Mouse (Mus musculus) induced T-regulatory cell, adult 2 months (primary cell): ENCODE results near the gene Rufy4.

Experiments
- DNase-seq: peaks from one replicate; pipeline ENCODE4 v3.0.0-alpha.2; 2012; ENCODE audit warnings: low read depth

Gene Rufy4

DNA sequence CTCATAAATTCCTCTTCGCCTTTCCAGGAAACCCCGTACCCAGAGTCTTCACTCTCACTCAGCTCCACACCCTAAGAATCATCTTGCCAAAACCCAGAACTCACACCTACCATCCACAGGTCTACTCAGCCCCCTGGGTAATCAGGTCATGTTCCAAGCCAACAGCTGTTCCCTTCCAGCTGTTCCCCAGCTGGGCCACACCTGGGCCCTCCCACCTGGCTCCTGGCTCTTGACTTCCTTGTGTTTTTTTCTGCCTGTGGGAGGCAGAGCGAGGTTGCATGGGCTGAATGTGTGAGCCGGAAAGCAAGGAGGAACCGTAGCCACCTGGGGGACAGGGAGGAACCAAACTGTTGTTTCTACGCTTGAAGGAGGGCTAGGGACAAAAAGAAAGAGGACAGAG, 19.1 kb upstream of the Rufy4 start:
- DNase-seq, result no peak

DNA sequence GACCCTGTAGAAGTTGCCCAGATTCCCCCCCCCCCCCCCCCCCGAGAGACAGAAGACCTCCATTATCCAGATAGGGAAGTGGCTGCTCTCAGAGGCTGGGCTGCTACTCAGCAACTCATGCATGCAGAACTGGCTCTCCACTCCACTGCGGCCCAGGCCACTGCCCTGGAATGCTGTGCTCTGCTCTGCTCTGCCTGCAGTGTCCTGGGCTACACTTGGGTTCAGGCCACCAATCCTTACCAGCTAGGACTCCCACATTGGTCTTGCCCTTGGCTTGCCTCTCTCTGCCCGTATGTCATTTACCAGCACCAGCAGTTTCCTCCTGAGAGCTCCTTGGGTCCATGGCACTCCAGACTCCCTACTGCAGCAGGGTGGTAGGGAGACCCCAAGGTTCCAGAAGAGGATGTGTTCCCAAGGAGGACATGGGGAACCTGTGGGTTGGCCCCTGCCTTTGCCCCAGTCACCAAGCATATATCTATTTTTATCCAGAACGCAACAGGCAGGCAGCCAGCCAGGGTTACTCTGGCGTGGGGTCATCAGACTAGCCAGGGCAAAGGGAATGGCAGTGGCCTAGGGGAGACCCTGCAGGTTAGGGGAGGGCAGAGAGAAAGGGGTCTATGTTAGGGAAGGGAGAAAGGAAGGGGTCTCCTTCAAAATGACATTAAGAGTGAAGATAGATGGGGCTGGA, 17.3 kb upstream of the Rufy4 start:
- no peak for DNase-seq

DNA sequence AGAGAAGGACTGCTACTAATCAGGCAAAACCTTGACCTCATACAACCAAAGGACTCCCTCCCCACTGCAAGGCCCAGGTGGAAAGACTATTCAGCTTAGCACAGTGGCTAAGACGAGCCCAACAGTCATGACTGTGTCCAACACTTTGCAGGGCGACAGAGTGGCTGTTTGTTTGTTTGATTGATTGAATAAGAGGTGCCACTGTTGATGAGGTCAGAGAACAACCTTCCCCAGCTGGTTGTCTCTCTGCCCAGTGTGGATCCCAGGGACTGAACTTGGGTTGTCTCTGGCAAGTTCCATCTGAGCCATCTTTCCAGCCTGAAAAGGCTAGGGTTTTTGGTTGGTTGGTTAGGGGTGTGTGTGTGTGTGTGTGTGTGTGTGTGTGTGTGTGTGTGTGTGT, 15.7 kb upstream of the Rufy4 start:
- DNase-seq, result no peak

DNA sequence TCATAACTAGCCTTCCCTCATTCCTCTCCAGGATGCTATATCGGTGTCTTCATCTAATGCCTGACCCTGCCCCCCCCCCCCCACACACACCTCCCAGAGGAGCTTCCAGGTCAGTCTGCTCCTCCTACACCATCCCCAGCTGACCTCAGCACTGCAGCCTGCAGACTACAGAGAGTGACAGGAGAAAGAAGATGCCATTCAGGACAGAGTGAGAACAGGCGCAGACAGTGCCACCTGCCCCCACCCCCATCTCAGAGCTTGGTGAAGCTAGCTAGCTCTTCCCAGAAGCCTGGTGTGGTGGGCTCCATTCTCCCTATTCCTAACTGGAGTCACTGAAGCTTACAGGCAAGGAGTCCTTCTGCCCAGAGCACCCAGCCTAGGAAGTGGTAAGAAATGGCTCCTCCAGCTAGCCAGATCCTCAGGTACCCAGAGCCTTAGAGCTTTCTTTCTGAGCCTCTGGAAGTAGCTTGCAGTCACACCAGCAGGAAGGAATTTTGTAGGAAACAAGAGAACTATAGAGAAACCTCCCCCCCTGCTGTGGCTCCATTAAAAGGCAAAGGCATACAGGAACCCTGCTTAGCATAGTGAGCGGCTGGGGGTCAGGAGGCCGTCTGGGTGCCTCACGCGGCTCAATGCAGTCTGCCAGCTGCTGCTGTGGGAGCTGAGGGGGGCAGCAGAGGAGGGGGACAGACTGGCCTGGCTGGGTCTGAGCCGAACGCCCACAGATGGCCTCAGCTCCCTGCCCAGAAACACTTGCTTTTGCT, 14.2 kb upstream of the Rufy4 start:
- no peak for DNase-seq

DNA sequence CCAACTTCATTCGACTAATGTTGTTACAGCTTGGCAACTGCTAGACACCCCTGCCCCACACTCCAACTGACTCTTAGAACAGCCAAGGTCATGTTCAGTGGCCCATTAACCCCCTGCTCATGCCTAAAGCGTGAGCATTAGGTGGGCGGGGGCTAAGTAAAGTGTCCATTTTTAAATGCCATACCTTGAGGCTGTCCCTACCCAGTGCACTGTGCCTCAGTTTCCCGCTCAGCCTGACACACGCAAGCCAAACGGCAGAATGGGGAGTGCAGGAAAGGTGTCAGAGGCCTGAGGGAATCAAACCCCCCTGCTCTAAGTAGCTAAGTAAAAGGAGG, 13.7 kb upstream of the Rufy4 start:
- no peak for DNase-seq

DNA sequence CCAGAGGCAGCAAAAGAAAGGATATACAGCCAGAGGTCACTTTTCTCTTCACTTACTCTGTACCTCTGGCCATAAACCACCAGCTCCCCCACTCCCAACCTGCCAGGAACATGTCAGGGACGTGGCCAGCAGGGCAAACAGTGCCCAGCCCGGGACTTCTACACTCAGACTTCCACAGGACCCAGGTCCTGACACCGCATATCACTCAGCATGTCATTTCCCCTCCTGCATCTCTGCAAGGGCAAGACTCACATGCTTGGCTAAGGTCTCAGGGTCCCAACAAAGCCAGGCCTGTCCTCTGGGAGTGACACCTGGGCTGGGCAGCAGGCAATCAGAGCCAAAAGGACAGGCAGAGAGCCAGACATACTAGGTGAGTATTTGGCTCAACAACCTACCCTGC, 12.3 kb upstream of the Rufy4 start:
- DNase-seq, result no peak

DNA sequence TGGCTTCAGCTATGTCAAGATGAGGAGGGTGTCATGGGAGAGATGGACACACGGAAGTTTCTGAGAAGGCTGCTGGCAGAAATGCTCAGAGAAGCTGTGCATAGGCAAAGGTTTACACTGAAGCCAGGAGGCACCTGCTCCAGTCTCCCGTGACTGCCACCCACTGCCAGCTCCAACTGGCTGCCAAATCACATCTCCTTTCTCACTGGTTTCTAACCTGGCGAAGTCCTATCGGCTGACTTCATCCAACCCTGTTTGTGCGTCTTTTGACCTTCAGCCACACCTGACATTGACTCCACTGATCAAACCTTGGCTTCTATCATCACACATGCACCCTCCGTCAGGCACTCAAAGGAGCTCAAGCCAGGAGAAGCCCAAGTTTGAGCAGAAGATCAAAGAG, 7.5 kb upstream of the Rufy4 start:
- DNase-seq, result no peak

DNA sequence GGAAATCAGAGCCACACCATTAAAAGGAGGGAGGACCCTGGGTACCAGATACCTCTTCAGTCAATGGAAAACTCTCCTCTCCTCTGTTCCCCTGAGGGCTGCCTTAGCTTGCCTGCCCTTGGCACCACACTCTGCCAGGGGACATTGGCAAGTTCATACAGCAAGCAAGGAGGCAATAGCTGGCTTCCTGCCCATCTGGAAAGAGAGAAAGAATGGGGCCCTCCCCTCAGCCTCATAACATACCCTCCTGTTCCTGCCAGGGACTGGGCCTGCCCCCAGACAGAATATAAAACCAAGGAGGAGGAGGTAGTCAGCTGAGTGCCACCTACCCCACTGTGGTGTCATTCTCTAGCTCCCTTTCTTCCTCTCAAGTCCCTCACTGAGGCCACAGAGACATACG, 6.2 kb upstream of the Rufy4 start:
- DNase-seq, result no peak

DNA sequence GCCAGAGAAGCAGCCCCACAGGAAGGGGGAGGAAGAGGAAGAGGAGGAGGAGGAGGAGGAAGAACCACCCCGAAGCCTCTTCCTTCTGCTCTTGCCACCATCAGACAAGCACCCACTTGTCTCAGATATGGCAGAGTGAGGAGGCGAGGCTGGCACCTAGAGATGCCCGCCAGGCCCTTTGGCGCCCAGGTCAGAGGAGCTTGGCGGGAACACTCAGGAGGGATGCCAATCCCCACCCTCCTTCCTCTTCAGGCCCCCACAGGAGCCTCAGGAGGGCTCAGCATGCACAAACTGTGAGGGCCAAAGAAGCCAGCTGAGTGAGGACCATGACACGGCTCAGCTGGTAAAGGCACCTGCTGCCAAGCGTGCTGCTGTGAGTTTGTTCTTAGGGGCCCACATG, 4.2 kb upstream of the Rufy4 start:
- DNase-seq, result no peak

DNA sequence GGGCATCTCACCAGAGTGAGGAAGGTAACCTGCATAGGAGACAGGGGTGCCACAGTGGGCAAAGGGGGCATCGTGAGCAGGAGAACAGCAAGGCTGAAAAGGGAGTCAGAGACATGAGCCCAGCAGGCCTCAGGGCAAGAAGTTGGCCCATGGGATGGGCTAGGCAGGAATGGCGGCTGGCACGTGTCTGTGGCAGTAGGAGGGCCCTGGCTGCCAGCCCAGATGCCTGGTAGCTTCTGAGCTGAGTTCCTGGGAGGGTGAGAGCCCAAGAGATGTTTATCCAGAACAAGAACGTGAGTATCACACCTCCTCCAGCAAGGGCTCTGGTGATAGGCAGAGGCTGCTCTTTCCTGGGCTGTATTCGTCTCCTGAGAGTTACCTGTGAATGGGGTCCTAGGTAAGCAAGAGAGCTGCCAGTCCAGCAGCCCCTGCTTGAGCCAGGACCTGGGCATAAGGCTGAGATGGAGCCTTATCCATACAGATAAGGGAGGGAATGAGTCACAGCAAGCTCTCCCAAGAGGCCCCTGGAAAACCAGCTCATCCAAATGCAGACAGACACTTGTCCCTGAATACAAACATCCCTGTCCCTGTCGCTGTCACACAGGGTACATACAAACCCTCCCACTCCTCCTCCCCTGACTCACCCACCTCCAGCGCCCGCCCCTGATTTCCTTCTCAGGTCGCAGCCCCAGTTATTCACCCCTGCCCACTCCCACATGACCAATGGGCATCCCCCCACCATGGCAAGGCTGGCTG, 3.3 kb upstream of the Rufy4 start:
- no peak for DNase-seq

DNA sequence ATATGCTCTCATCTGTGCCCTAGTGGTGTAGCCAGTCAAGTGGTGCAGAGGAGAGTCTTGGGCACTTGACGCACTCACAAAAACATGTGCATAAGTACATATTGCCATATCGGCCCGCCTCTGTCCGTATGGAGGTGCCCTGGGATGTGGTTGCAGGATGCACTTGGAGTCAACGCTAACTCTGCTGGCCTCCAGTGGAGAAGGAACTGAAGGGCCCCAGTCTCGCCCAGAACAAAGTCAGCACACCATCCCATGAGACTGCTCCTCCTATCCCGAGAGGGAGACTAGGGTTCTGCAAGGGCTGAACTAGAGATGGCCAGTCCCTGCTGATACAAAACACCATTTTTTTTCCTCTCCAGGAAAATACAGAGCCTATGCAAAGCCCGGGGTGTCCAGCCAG, 2.1 kb upstream of the Rufy4 start:
- no peak for DNase-seq

DNA sequence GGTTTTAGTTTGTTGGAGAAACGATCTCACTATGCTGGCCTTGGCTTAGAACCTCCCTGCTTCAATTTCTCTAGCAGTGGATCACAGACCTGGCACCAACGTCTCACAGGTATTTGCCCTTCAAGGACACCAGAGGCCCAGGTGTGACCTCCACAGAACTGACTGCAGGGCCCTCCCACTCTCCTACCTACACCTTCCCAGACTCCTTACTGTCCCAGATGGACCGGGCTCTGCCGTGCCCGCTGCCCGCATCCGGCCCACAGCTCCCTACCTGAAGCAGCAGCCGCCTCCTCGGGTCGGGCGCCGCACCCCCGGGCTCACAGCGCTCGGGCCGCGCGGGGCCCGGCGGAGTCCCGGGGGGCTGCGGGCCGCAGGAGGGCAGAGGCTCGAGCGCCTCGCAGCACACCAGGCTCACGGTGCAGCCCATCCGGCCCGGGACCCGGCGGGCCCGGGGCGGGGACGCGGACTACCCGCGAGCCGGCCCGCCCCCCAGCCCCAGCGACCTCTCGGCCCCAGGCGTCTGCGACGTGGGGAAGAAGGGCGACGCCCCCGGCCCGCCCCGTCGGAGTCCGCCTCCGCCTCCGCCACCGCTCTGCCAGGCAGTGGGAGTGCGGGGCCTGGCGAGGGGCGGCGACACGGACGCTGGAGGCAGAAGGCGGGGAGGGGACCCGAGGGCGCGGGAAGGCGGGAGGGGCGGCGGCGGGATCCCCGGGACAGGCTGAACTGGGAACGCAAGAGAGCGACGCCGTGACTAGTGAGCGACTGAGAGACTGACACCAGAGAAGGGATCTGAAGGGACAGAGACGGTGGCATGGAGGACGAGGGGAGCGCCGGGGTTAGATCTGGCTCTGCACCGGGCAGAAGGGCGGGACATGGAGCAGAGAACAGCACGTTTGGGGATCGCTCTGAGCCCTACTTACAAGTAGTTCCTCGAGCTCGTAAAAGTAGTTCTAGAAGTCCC, 1.0 kb upstream of the Rufy4 start, which contains the start of gene Tns1:
Gene Tns1 (minus strand): TSS at position 429 of the 961 bp plus-strand sequence.
- peak; percentile 60 for DNase-seq

DNA sequence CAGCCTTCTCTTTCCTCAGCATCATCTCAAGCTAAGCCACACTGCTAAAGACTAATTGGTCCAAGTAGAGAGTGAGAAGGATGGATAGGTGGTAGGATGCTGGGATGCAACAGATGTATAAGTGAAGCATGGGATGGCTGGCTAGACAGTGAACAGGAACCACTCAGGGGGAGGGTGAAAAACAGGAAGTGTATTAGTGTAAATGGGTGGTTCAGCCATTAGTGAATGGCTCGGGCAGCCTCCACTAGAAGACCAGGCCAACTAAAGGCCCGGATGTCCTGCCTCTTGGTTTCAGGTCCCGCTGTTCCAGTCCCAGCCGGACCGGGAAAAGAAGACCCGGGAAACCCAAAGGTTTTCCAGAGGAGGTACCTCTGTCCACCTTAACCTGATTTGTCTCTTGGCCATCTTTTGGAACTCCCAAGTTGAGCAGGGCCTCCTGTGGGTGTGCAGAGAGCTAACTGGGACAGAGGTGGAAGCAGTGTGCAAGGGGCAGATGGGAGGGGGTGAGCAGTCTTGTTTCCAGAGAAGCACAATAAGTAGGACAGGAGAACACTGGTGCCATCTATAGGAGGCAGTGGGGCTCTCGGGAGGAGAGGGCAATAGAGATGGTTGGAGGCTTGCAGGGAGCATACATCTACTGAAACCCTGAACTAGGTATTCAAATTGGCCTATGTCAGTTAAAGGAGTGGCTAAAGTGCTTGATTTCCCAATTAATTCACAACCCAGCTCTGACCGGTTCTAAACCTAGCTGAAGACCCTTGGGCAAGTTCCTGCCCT, 5.7 kb downstream of the Rufy4 start:
- no peak for DNase-seq

DNA sequence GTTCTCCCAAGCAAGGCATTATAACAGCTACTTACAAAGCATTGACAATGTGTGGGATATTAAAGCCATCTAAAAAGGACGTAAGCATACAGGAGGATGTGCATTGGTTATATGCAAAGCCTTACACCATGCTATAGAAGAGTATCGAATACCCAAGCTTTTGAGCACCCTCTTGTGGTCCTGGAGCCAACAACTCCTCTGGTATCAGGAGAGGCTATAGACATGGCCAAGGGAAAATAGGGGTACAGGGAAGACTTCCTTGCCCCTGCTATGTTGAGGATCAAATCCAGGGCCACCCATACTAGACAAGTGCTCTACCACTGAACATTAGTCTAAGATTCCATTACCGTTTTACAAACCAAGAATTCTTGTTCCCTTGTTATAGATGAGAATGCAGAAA, 6.7 kb downstream of the Rufy4 start:
- no peak for DNase-seq

DNA sequence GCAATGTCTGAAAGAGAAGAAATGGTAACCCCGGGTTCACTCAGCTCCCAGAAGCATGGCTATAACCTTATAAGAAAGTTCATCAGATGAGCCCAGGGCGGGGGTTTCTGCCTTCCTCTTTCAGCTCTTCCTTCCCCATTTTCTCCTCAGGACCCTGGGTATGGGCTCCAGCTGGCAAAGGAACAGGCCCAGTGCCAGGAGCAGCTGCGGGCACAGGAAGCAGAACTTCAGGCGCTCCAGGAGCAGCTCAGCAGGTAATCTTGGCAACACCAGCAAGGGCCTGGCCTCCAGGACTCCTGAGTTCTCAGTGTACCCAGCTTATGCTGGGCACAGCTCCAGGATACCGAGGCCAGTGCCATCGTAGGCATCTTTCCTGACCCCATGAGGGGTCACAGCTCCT, 8.6 kb downstream of the Rufy4 start:
- no peak for DNase-seq

DNA sequence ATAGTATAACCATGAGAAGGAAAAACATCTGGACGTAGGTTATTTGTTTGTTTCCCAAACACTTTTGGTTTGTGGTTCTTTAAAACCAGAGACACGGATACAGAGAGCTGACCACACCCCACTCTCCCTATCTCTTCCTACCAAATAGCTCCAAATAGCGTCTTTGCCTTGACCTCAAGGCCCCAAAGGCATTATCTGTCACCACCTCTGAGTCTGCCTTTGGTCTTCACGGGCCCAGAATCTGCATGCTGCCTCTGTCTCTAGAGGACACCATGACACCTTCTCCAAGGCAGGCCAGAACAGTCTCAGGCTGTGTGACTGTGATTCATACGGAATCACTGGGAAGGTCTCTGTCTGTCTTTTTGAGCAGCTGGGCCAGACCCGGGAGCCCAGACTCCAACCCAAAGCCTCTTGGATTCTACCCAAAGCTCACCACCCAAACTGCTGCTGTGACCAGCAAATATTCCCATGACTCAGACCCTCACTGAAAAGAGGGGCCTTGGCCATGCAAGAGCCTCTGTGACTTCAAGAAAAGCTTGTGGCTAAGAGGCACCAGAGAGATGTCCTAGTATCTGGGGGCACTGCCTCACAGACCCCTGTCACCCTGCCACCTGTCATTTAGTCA, 10.1 kb downstream of the Rufy4 start:
- DNase-seq, result no peak

DNA sequence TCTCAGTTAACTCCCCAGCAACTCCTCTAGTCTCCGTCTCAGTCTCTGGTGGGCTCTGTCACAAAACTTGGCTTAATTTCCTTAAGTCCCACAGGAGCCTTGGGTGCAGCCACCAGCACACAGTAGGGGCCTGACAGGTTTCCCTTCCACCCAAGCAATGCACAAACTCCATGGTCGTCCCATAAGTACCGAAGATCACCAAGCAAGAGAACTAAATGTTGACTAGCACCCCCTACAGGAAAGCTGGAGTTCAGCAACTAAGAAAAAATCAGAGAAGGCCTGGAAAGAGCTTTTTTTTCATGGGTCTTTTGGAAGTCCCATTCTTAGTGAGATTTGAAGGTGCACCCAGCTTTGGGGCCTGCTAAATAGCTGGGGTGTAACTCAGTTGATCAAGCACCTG, 14.1 kb downstream of the Rufy4 start:
- DNase-seq, result peak; percentile 32

DNA sequence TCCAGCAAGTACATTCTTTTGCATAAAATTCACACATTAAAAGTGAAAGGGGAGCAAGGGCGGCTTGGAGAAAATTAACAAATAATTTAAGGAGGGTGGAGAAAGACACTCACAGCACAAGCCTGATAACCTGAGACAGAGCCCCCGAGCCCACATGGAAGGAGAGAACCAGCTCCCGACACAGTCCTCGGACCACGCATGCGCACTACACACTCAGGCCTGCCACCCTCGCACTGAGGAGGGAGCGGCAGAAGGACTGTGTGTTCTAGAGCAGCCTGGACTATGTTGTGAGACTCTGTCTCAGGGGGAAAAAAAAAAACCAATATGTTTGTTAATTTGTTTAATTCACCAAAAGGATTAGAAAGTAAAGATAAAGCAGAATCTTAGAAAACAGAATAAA, 16.4 kb downstream of the Rufy4 start:
- no peak for DNase-seq

DNA sequence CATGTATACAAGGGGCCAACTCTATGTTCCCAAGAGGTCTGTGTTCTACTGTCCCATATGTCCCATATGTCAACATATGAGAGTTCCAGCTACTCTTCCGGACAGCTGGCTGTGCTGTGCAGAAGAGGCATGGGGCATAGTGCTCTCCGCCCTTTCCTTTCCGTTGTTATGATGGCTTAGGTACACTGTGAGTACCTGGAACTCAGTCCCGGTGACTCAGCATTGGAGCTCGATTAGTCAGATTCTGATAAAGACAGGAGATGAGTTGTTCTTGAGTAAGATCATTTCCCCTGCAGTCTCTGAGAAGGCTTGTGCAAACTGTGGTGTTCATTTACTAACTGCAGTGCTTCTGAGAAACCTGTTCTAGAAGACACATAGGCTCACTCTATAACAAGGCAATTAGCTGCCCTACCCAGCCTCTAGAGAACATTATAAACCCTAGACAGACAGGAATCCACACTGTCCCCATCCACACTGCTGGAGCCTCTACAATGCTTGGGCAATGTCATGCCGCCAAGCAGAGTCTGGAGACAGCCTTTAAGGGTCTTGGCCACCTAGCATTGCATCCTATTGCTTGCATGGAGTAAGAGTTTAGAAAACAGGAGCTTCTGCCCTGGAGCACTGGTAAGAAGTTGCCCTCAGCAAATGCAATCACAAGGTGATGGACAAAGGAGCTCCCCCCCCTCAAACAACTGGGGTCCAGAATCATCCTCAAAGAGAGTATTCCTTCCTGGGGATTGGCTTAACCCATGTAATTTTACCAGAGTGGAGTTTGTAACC, 24.0 kb downstream of the Rufy4 start:
- peak; percentile 4 for DNase-seq

DNA sequence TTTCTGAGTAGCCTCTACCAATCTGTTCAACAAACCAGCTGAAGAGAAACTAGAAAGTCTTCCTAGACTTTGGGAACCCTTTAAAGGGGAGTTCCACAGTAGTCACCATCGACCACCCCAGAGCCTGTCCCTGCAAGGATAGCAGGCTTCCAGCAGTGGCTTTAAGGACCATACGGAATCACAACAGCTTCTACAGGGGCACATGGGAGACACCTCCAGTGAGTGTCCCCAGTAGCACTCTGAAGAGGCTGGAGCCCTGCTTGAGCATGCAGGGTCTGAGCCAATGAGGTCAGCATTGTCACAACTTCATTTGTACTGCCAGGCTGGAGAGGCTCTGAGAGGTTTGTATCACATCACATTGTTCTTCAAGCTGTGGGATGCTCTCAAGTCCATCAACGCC, 24.8 kb downstream of the Rufy4 start:
- DNase-seq, result no peak
